Mouse (Mus musculus): ENCODE results near the gene Cd81.

Cd81 gene

GRCm38 (mm10) chr7:143049841-143050816 is 2.4 kb upstream of the Cd81 start:
- peak; percentile 75 for DNase-seq (ENCODE audit: low read depth, low spot score)

GRCm38 (mm10) chr7:143051316-143051715 is 1.2 kb upstream of the Cd81 start:
- DNase-seq (ENCODE audit: low read depth, low spot score): no peak

GRCm38 (mm10) chr7:143053008-143053899 is 715 bp downstream of the Cd81 start:
- peak; percentile 59 for DNase-seq (ENCODE audit: low read depth, low spot score)

GRCm38 (mm10) chr7:143053961-143054611 is 1.5 kb downstream of the Cd81 start:
- peak; percentile 55 for DNase-seq (ENCODE audit: low read depth, low spot score)

- no peak for DNase-seq (ENCODE audit: low read depth, low spot score)
Measured at GRCm38 (mm10) chr7:143054612-143054965, 2.0 kb downstream of the Cd81 start.

- no peak for DNase-seq (ENCODE audit: low read depth, low spot score)
Measured at GRCm38 (mm10) chr7:143055001-143055400, 2.5 kb downstream of the Cd81 start.

GRCm38 (mm10) chr7:143055499-143056186 is 3.1 kb downstream of the Cd81 start:
- DNase-seq (ENCODE audit: low read depth, low spot score): no peak

- no peak for DNase-seq (ENCODE audit: low read depth, low spot score)
Measured at GRCm38 (mm10) chr7:143057023-143057422, 4.5 kb downstream of the Cd81 start.

GRCm38 (mm10) chr7:143057667-143058220 is 5.2 kb downstream of the Cd81 start:
- DNase-seq (ENCODE audit: low read depth, low spot score): no peak

GRCm38 (mm10) chr7:143058221-143058697 is 5.7 kb downstream of the Cd81 start:
- DNase-seq (ENCODE audit: low read depth, low spot score): no peak

- DNase-seq (ENCODE audit: low read depth, low spot score): no peak
Measured at GRCm38 (mm10) chr7:143059202-143059870, 6.8 kb downstream of the Cd81 start.

- DNase-seq (ENCODE audit: low read depth, low spot score): peak; percentile 81
Measured at GRCm38 (mm10) chr7:143062704-143063103, 10.2 kb downstream of the Cd81 start.

GRCm38 (mm10) chr7:143064226-143064625 is 11.7 kb downstream of the Cd81 start:
- DNase-seq (ENCODE audit: low read depth, low spot score): no peak

- no peak for DNase-seq (ENCODE audit: low read depth, low spot score)
Measured at GRCm38 (mm10) chr7:143065692-143066091, 13.2 kb downstream of the Cd81 start.

- no peak for DNase-seq (ENCODE audit: low read depth, low spot score)
Measured at GRCm38 (mm10) chr7:143067469-143067868, 14.9 kb downstream of the Cd81 start.

GRCm38 (mm10) chr7:143067897-143068296 is 15.4 kb downstream of the Cd81 start:
- DNase-seq (ENCODE audit: low read depth, low spot score): no peak

GRCm38 (mm10) chr7:143068316-143068881 is 15.9 kb downstream of the Cd81 start:
- peak; percentile 79 for DNase-seq (ENCODE audit: low read depth, low spot score)

- DNase-seq (ENCODE audit: low read depth, low spot score): peak; percentile 99
Measured at GRCm38 (mm10) chr7:143068882-143069591, 16.5 kb downstream of the Cd81 start, which contains the start of gene Tssc4. Tssc4 (plus strand) TSS chr7:143069249.
